Mouse (Mus musculus) cerebellum, adult 2 months (tissue): ENCODE measurements at regions not wholly inside any gene's neighbourhood (a gene's known extent, or its start where the extent isn't known, plus 50 kb on each side); places are given as distances from the start of the nearest gene placed in this dataset.

Experiments
- CTCF ChIP-seq: fragments of 200-500 bp; IDR thresholded peaks from 2 replicates; pipeline ENCODE4 v1.5.1; 2011; ENCODE audit warnings: low read depth, mild to moderate bottlenecking, control low read depth, low read length, moderate library complexity, borderline replicate concordance; ENCODE audit not compliant: insufficient read depth
- POLR2A ChIP-seq: fragments of 200-500 bp; IDR thresholded peaks from 2 replicates; pipeline ENCODE4 v1.6.1; 2011; ENCODE audit warnings: low read length, control low read depth, borderline replicate concordance; ENCODE audit not compliant: insufficient read depth

DNA sequence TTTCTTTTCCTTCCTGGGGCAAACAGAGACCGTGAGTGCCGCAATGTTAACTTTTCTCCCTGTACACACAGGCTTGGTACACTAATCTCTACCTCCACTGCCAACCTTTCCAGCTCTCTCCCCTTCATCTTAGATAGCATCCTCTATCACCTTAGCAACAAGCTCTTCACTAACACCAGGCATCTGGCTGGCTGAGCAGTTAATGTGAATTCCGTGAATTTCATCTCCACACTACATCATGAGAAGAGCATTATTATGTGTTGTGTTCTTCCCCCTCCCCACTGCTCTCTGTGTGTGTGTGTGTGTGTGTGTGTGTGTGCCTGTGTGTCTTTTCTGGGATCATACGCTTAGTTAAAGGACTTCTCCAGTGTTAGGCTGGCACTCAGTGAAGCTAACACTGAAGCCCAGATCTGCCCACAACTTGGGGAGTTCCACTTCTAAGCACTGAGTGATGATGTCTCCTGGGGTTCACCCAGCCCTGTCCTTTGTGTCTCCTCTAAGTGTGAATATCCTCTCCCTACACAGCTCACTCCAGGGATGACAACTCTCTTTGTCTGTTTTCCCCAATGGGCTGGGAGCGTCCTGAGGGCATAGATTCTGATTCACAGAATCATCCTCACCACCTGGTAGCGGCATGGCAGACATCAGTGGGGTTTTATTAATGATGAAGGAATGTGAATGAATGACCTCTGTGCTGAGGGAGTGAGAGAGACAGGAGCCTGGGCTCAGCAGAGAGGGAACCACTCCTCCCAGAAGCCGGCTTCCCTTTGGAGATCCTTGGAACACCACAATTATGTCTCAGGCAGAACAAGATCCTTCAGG lies 77.7 kb upstream of the Bnc1 start:
- TF ChIP-seq CTCF (no peak), POLR2A (no peak)
